Comparison of ENCODE assay signal across 21 mouse cellular contexts in the genomic region with DNA sequence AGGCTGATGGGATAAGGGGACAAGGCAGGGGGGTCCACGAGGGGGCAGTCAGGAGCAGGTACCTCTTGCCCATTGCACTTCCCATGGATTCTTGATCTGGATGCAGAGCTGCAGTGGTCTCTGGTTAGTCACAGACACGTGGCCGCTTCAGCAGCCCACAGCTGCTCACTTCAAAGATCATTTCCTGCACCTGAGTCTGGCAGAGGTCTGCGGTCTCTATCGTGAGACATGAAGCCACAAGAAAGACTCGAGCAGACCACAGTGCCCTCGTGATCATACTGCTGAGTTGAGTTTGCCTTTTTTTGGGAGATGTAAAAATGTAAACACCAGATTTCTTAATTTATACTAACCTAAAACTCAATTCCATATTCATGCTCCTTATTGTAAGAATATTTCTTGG. TPM values are rescaled to one million over a fixed set of nuclear protein-coding genes. Genes with fewer than 3 reads are reported as not detected.
A peak's percentile ranks its signal among the peaks of the same experiment; 100 is the strongest.
DNase-seq lines count a peak whose midpoint lies in the region; ATAC-seq and TF ChIP-seq lines count a peak whose summit lies in the region.
"Had no signal": no experiment of that assay in that cellular context is flagged by ENCODE, and none has a peak within 500 bp of the region (broad histone marks: within the 10 kb centered on the region; RNA-seq: fewer than 3 reads in every experiment).

No protein-coding gene starts in this region.

- no peak for TF ChIP-seq CTCF in thymus, adult 2 months (IDR thresholded peaks at IDR 0.05; ENCODE audit: borderline replicate concordance, control insufficient read depth, extremely low read depth, insufficient read depth, low read length, poor library complexity)

- TF ChIP-seq POLR2A in thymus, adult 2 months (IDR thresholded peaks at IDR 0.05; ENCODE audit: control insufficient read depth, extremely low read depth, insufficient read depth, low read length, poor library complexity), result no peak

- H3K27ac ChIP-seq in thymus, adult 2 months (ENCODE audit: control insufficient read depth, insufficient read depth, low read length), result no peak overlapping the region
- H3K27ac ChIP-seq: heart, adult 2 months; heart, embryonic 15.5 days; kidney, embryonic 15.5 days; liver, embryonic 12.5 days; macrophage; midbrain, embryonic 13.5 days; neural tube, embryonic 12.5 days had no signal

- H3K36me3 ChIP-seq in thymus, adult 2 months (ENCODE audit: control insufficient read depth, insufficient read depth, low read length), result no peaks in the 10 kb centered on the region
- H3K36me3 ChIP-seq: heart, embryonic 15.5 days; hindbrain, embryonic 10.5 days; kidney, embryonic 15.5 days; liver, embryonic 12.5 days; midbrain, embryonic 13.5 days; neural tube, embryonic 12.5 days had no signal

- peak; percentile 95 for ATAC-seq in CD4-positive, CD25-positive, alpha-beta regulatory T cell, adult 4 months
- ATAC-seq: forebrain, embryonic 14.5 days; liver, embryonic 12.5 days; midbrain, embryonic 13.5 days had no signal

- H3K4me3 ChIP-seq in thymus, adult 2 months (ENCODE audit: control insufficient read depth, insufficient read depth, low read length), result no peak overlapping the region
- H3K4me3 ChIP-seq: heart, adult 2 months; heart, embryonic 15.5 days; hindbrain, embryonic 10.5 days; kidney, embryonic 15.5 days; liver, embryonic 12.5 days; midbrain, embryonic 13.5 days; neural tube, embryonic 12.5 days had no signal

- DNase-seq in A20 (ENCODE audit: low read depth, low spot score), result peak; percentile 5
- DNase-seq in induced T-regulatory cell, adult 2 months (ENCODE audit: low read depth), result peak; percentile 92
- peak; percentile 61 for DNase-seq in thymus, adult 2 months
- no peak for DNase-seq in cerebellum, postnatal 36 days
- no peak for DNase-seq in right cerebral cortex, postnatal 25 days
- no peak for DNase-seq in heart, adult 18-20 months
- DNase-seq in testis, postnatal 10 days (ENCODE audit: low spot score), result no peak
- DNase-seq: adrenal gland, postnatal 36 days; cerebellum, adult 9-10 months; heart, adult 2 months; layer of hippocampus, postnatal 36 days; lung, embryonic 14.5 days had no signal

- H3K4me1 ChIP-seq in thymus, adult 2 months (replicated peaks; ENCODE audit: control insufficient read depth, insufficient read depth, low read length), result peaks cover 27% of the 10 kb centered on the region
- H3K4me1 ChIP-seq: liver, embryonic 12.5 days had no signal

- 0% methylated on average over 7 of the region's 7 CpGs for WGBS in thymus, adult 2 months

- peaks cover under 1% of the 10 kb centered on the region; the same call in 1 of the 2 replicates for H3K27me3 ChIP-seq in thymus, adult 2 months (ENCODE audit: control insufficient read depth, insufficient read depth, low read length)

RNA-seq across cellular contexts. Expression of gene Ky, which starts 34.1 kb away (rescaled TPM):
- polyA plus RNA-seq in CD4-positive, CD25-positive, alpha-beta regulatory T cell, adult 4 months (2017; shearing (Covaris generic)), result under 1 TPM; 0.31 to 0.46 TPM
- polyA plus RNA-seq in thymus, adult 2 months (2012; rRNA removed), result 0.65 and 0.89 TPM in 2 replicates
- total RNA-seq in heart, adult 18-20 months (2021), result 10 to 100 TPM in 1 of 2 experiments, 1 to 10 TPM in 1; 7.3 to 12.2 TPM
- polyA plus RNA-seq: liver, embryonic 12.5 days; macrophage had no signal

Comparison
In these comparisons a context has a peak if more than half of its experiments do, and no peak if none do; other contexts are left out.
1. DNase-seq: peak in A20 (single experiment), induced T-regulatory cell, adult 2 months (single experiment) and thymus, adult 2 months (single experiment); none in cerebellum, postnatal 36 days (0 of 2), right cerebral cortex, postnatal 25 days (single experiment), heart, adult 18-20 months (0 of 2) and testis, postnatal 10 days (single experiment).